Mouse (Mus musculus): ENCODE data around the gene Epb41. TPM values are rescaled to one million over a fixed set of nuclear protein-coding genes. Genes with fewer than 3 reads are reported as not detected.

Gene Epb41
- total RNA-seq, 2 experiments from 2014 or later = 28.3 to 31.3 TPM

- DNase-seq (ENCODE audit: low spot score in 2 of 2) = no peak
Measured at GRCm38 (mm10) chr4:132075796-132076195, 675 bp upstream of the Epb41 start.

GRCm38 (mm10) chr4:132074077-132074932 lies 816 bp downstream of the Epb41 start, which contains the start of gene Gm10300:
Gene Gm10300, plus strand, starts transcription at chr4:132074697.
- no peak for DNase-seq (ENCODE audit: low spot score in 2 of 2)

GRCm38 (mm10) chr4:132072946-132073345 lies 2.2 kb downstream of the Epb41 start:
- DNase-seq (ENCODE audit: low spot score in 2 of 2) = no peak

GRCm38 (mm10) chr4:132072156-132072555 lies 3.0 kb downstream of the Epb41 start:
- DNase-seq (ENCODE audit: low spot score in 2 of 2) = no peak

DNA sequence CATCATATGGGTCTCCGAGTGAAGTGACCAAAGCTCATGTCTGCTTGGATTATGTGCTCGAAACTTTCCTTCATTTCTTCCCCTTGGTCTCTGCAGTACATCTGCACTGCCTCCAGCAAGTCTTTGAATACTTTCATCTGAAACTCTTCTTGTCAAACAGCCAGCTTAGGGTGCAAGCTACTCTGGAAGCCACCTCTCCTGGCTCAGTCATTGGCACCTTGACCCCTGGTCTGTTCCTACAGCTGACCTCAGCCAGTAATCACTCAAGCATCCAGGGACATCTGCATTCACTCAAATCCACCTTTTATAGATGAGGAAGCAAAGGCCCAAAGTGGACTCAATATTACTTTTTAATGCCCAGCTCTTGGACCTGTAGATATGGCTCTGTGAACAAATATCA lies 3.4 kb downstream of the Epb41 start:
- DNase-seq (ENCODE audit: low spot score in 2 of 2) = no peak

DNA sequence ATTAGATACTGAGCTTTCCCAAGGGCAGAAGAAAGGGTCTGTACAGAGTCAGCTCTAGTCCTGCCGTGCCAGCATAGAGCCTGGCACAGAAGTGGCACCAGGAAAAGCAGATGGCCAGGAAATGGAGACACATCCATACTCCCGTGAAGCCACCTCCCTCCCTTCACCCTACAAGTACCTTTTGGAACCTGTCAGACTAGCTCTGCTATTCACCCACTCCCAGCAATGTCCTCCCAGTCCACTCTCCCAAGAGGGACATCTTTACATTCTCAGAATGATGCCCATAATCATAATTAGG lies 7.2 kb downstream of the Epb41 start:
- DNase-seq (ENCODE audit: low spot score in 2 of 2) = no peak

GRCm38 (mm10) chr4:132067112-132067937 lies 7.8 kb downstream of the Epb41 start:
- DNase-seq (ENCODE audit: low spot score in 2 of 2) = no peak

DNA sequence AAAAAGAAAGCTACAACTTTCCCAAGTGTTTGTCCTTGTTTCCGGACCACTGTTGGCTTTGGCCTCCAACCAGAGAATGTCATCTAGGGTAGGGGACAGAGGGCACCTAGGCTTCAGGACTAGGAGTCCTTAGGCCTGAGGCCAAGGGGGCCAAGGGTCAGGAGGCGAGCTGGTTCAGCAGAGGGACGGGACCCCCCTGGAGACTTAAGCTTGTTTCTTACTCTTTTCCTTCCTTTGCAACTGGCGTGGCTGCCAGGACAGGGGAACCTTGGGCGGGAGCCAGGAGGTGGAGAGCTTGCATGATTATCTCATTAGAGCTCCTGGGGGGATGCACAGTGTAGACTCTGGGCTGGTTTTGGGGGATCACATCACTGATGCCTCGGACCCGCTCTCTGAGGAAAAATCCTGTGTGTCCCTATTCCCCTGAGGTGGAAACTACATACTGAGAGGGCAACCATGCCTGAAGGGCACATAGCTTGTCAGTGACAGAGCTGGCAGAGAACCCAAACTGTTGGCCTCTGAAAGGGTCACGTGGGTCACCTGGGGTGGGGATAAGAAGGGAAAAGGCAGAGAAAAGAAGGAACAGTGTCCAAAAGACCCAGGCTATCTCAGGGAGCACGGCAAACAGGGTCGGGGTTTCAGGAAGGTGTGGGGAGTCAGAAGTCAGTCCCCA lies 8.9 kb downstream of the Epb41 start:
- DNase-seq (ENCODE audit: low spot score in 2 of 2) = no peak

DNA sequence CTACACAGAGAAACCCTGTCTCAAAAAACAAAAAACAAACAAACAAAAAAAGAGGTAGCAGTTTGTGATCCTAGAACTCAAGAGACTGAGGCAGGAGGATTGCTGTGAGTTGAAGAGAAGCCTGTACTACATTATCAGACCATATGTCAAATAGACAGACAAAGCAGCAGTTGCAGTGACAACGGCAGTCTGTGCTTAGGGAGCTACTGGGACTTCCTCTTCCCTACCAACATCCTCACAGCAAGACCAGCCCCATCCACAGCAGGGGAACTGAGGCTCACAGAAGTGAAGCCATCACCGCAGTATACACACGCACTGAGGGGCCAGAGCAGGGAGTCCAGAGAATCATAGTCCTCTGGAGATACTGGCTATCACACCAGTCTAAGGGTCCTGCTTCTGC lies 9.5 kb downstream of the Epb41 start:
- DNase-seq (ENCODE audit: low spot score in 2 of 2) = no peak

DNA sequence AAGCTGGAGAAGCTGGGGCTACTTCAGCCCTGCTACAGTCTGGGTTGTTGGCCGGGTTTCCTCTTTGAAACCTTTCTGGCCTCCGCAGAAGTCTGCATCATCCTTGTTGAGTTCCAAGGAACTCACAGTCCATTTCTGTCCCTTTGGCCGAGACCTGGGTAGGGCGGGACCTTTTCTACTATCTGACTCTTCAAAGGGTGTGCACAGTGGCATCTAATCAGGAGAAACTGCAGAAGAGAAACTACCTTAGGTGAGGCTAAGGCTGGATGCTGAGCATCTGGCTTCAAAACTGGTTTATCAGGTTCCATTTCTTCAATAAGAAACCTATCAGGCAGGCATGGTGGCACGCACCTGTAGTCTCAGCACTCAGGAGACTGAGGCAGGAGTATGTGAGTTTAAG lies 10.6 kb downstream of the Epb41 start:
- DNase-seq (ENCODE audit: low spot score in 2 of 2) = no peak

- DNase-seq (ENCODE audit: low spot score in 2 of 2) = no peak
Measured at GRCm38 (mm10) chr4:132062934-132063884, 11.9 kb downstream of the Epb41 start.

GRCm38 (mm10) chr4:132062289-132062688 lies 12.8 kb downstream of the Epb41 start:
- no peak for DNase-seq (ENCODE audit: low spot score in 2 of 2)

DNA sequence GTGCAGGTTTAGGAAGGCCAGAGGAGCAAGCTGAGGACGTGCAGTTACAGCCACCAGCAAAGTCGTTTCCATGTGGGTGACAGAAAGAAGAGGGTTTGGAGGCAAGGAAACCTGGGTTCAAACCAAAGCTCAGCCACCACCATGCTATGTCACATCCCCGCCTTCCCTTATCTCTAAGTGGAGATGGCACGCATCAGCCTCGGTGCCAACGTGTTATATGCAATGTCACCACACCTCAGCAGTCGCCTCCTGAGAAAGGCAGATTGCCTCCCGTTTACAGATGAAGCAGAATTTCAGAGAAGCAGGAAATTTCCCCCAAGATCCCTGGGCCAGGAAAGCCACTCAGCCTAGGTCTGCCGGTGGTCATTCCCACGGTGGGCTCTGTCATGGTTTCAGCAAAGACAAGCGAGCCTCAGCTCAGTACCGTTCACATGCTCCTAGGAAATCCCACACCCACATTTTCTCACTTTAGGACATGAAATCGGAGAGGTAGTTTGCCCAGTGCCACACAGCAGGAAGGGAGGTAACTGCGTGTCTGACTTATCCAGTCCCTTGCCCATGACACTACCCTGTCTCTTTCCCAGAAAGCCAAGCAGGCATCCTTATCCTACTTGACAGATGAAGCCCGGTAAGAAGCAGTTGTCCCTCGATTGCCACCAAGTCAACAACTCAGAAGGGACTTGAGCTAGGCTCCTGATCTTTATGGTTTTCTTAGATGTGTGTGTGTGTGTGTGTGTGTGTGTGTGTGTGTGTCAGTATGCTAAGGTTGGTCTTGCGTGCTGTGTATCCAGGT lies 14.9 kb downstream of the Epb41 start:
- DNase-seq (ENCODE audit: low spot score in 2 of 2) = no peak

GRCm38 (mm10) chr4:132059541-132059940 lies 15.6 kb downstream of the Epb41 start:
- DNase-seq (ENCODE audit: low spot score in 2 of 2) = no peak

DNA sequence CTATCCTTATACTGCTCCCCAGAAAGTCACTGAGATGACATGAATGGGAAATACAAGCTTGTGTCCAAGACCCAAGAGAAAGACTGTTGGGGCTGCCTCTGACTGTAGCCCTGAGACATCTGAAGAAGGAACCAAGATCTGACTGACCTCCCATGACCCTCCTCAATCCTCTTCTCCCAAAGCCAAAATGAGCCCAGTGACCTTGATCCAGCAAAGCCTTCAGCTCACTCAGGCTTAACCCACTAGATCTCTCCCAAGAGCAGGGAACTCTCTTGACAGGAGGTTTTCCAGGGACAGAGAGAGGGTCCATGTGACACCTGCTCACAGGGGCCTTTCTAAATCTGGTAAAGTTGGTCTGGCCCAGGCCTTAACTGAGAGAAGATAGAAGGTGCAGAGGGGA lies 17.8 kb downstream of the Epb41 start:
- DNase-seq (ENCODE audit: low spot score in 2 of 2) = no peak

DNA sequence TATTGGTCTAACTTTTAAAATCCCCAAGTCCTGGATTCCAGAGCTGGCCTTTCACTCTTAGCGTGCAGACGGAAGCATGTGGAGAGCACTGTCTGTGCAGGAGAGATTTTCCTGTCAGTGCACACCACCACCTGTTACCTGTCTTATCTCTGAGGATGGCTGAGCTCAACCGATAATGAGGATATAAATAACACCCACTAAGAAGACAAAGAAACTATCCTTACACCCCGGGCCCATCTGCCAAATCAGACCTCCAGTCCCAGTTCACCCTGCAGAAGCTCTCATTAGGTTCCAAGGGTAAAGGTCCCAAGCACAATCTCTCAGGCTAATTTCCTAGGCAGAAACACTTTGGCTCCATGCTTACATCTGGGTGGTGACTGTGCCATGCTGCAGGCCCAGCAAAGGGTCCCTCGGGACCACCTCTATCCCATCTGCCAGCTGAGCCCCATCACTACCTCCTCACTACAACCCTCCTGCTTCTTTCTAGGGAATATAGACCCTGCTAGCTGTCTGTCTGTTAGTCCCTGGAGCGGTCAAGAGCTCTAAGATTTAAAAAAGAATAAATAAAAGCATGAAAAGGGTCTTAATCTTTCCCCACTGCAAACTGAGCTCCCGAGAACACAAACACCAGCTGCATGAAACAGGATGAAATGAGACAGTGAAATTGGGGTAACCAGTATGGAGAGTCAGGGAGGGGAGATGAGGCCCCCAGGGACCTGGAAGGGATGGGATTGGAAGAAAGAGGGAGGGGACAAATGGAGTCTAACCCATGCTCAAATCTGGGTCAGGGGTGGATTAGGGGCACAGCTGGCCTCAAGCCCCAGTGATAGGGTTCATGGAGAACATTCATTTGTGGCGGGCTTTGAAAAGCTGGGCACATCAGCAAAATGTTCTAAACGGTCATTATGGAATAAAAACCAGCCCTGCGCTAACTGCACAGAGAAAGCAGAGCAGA lies 23.5 kb downstream of the Epb41 start:
- no peak for DNase-seq (ENCODE audit: low spot score in 2 of 2)

- no peak for DNase-seq (ENCODE audit: low spot score in 2 of 2)
Measured at GRCm38 (mm10) chr4:132049549-132050200, 25.4 kb downstream of the Epb41 start.

GRCm38 (mm10) chr4:132048995-132049404 lies 26.1 kb downstream of the Epb41 start:
- peak; percentile 74 to 92 for DNase-seq (ENCODE audit: low spot score in 2 of 2)
